Mouse (Mus musculus): ENCODE data around the gene Adora2b. TPM values are rescaled to one million over a fixed set of nuclear protein-coding genes. Genes with fewer than 3 reads are reported as not detected.
A peak's percentile ranks its signal among the peaks of the same experiment; 100 is the strongest.

Gene Adora2b
- 1.3 and 2.1 TPM in 2 replicates for polyA plus RNA-seq (2012; rRNA removed)

- Histone ChIP-seq H3K4me1 (ENCODE audit: control insufficient read depth, insufficient read depth, insufficient read length) (peaks cover 5% of the 10 kb centered on the region), H3K27me3 (ENCODE audit: control insufficient read depth, insufficient read depth, low read length) (peaks cover 8% of the 10 kb centered on the region), H3K27ac (ENCODE audit: insufficient read depth, low read length) (no peak within 1 kb of the TSS), H3K4me3 (ENCODE audit: extremely low read depth, insufficient read depth, insufficient read length) (peak within 1 kb of the TSS; percentile 51), H3K36me3 (ENCODE audit: control insufficient read depth, insufficient read depth, low read length) (no peaks in the 10 kb centered on the region)
- 1% methylated on average over 69 of the region's 69 CpGs for WGBS
- DNase-seq (ENCODE audit: low read depth in 1 of 2, low spot score in 2 of 2), result peak in 1 of 2 experiments; percentile 21
- no peak for TF ChIP-seq POLR2A (IDR thresholded peaks at IDR 0.05; ENCODE audit: low read depth, low read length)
- TF ChIP-seq CTCF (IDR thresholded peaks at IDR 0.05; ENCODE audit: extremely low read depth, insufficient read depth, insufficient read length, insufficient replicate concordance), result no peak
Measured at GRCm38 (mm10) chr11:62248401-62249244, at the start of gene Adora2b. TSS of gene Adora2b (plus strand) at chr11:62248984.

- TF ChIP-seq CTCF (IDR thresholded peaks at IDR 0.05; ENCODE audit: extremely low read depth, insufficient read depth, insufficient read length, insufficient replicate concordance), result no peak
- TF ChIP-seq POLR2A (IDR thresholded peaks at IDR 0.05; ENCODE audit: low read depth, low read length), result no peak
- H3K27me3 ChIP-seq (ENCODE audit: control insufficient read depth, insufficient read depth, low read length), result no peaks in the 10 kb centered on the region
Measured at GRCm38 (mm10) chr11:62200901-62201512, 47.8 kb upstream of the Adora2b start.

DNA sequence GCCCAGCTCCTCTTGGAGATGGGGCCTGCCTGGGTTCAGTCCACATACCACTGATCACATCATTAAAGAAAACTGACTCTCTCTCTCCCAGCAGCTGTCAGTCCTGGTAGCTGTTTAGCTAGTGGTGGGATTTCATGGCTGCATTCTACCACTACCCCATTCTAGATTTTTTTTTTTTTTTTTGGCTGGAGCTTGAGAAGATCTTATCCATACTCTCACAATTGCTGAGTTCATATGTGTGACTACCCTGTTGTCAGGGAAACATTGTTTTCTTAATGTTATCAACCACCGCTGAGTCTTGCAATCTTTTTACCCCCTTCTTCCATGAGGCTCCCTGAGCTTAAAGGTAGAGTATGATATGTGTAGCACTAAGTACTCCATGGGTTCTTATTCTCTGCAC lies 46.1 kb upstream of the Adora2b start:
- TF ChIP-seq CTCF (IDR thresholded peaks at IDR 0.05; ENCODE audit: extremely low read depth, insufficient read depth, insufficient read length, insufficient replicate concordance) (no peak), POLR2A (IDR thresholded peaks at IDR 0.05; ENCODE audit: low read depth, low read length) (no peak)
- 76% methylated on average over 1 of the region's 1 CpGs for WGBS

More at GRCm38 (mm10) chr11:62200901-62201512, 47.8 kb upstream of the Adora2b start:
- no peaks in the 10 kb centered on the region for H3K36me3 ChIP-seq (ENCODE audit: control insufficient read depth, insufficient read depth, low read length)
- WGBS, result 80% methylated on average over 5 of the region's 5 CpGs
- H3K4me3 ChIP-seq (ENCODE audit: extremely low read depth, insufficient read depth, insufficient read length), result no peak overlapping the region
- no peak overlapping the region for H3K27ac ChIP-seq (ENCODE audit: insufficient read depth, low read length)
- H3K4me1 ChIP-seq (ENCODE audit: control insufficient read depth, insufficient read depth, insufficient read length), result no peaks in the 10 kb centered on the region
- no peak for DNase-seq (ENCODE audit: low read depth in 1 of 2, low spot score in 2 of 2)

DNA sequence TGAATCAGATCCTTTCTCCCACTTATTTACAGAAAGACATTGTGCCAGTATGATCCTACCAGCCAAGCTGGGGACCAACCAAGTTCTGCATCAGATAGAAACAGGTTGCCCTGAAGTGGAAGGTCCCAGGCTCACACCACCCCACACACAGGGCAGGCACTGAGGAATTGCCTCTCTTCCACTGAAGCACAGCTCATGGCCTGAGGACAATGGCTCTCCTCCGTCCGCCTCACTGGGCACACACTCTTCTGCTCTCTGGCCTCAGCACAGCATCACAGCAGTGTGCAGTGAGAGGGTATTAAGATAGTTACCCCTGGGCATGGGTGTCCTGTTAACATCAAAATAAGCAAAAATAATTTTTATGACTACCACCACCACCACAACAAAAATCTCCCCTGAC lies 39.7 kb upstream of the Adora2b start:
- H3K27ac ChIP-seq (ENCODE audit: insufficient read depth, low read length), result no peak overlapping the region
- H3K4me3 ChIP-seq (ENCODE audit: extremely low read depth, insufficient read depth, insufficient read length), result no peak overlapping the region
- no peaks in the 10 kb centered on the region for H3K4me1 ChIP-seq (ENCODE audit: control insufficient read depth, insufficient read depth, insufficient read length)
- H3K27me3 ChIP-seq (ENCODE audit: control insufficient read depth, insufficient read depth, low read length), result no peaks in the 10 kb centered on the region
- 97% methylated on average over 2 of the region's 2 CpGs for WGBS
- TF ChIP-seq CTCF (IDR thresholded peaks at IDR 0.05; ENCODE audit: extremely low read depth, insufficient read depth, insufficient read length, insufficient replicate concordance) (no peak), POLR2A (IDR thresholded peaks at IDR 0.05; ENCODE audit: low read depth, low read length) (no peak)
- DNase-seq (ENCODE audit: low read depth in 1 of 2, low spot score in 2 of 2), result no peak
- H3K36me3 ChIP-seq (ENCODE audit: control insufficient read depth, insufficient read depth, low read length), result no peaks in the 10 kb centered on the region

More for the DNA sequence above, 46.1 kb upstream of the Adora2b start:
- H3K4me3 ChIP-seq (ENCODE audit: extremely low read depth, insufficient read depth, insufficient read length), result no peak overlapping the region
- H3K27ac ChIP-seq (ENCODE audit: insufficient read depth, low read length), result no peak overlapping the region
- H3K36me3 ChIP-seq (ENCODE audit: control insufficient read depth, insufficient read depth, low read length), result no peaks in the 10 kb centered on the region
- H3K27me3 ChIP-seq (ENCODE audit: control insufficient read depth, insufficient read depth, low read length), result no peaks in the 10 kb centered on the region
- DNase-seq (ENCODE audit: low read depth in 1 of 2, low spot score in 2 of 2), result no peak
- H3K4me1 ChIP-seq (ENCODE audit: control insufficient read depth, insufficient read depth, insufficient read length), result no peaks in the 10 kb centered on the region

- no peak for DNase-seq (ENCODE audit: low read depth in 1 of 2, low spot score in 2 of 2)
- H3K36me3 ChIP-seq (ENCODE audit: control insufficient read depth, insufficient read depth, low read length), result no peaks in the 10 kb centered on the region
- H3K4me3 ChIP-seq (ENCODE audit: extremely low read depth, insufficient read depth, insufficient read length), result no peak overlapping the region
- H3K27ac ChIP-seq (ENCODE audit: insufficient read depth, low read length), result no peak overlapping the region
- 85% methylated on average over 4 of the region's 4 CpGs for WGBS
- no peaks in the 10 kb centered on the region for H3K4me1 ChIP-seq (ENCODE audit: control insufficient read depth, insufficient read depth, insufficient read length)
- H3K27me3 ChIP-seq (ENCODE audit: control insufficient read depth, insufficient read depth, low read length), result no peaks in the 10 kb centered on the region
- TF ChIP-seq CTCF (IDR thresholded peaks at IDR 0.05; ENCODE audit: extremely low read depth, insufficient read depth, insufficient read length, insufficient replicate concordance) (no peak), POLR2A (IDR thresholded peaks at IDR 0.05; ENCODE audit: low read depth, low read length) (no peak)
Measured at GRCm38 (mm10) chr11:62209891-62210290, 38.9 kb upstream of the Adora2b start.

GRCm38 (mm10) chr11:62213384-62213989 lies 35.3 kb upstream of the Adora2b start:
- 92% methylated on average over 12 of the region's 12 CpGs for WGBS
- no peak overlapping the region for H3K27ac ChIP-seq (ENCODE audit: insufficient read depth, low read length)
- no peaks in the 10 kb centered on the region for H3K36me3 ChIP-seq (ENCODE audit: control insufficient read depth, insufficient read depth, low read length)
- DNase-seq (ENCODE audit: low read depth in 1 of 2, low spot score in 2 of 2), result no peak
- no peak overlapping the region for H3K4me3 ChIP-seq (ENCODE audit: extremely low read depth, insufficient read depth, insufficient read length)
- H3K4me1 ChIP-seq (ENCODE audit: control insufficient read depth, insufficient read depth, insufficient read length), result no peaks in the 10 kb centered on the region
- TF ChIP-seq POLR2A (IDR thresholded peaks at IDR 0.05; ENCODE audit: low read depth, low read length) (no peak), CTCF (IDR thresholded peaks at IDR 0.05; ENCODE audit: extremely low read depth, insufficient read depth, insufficient read length, insufficient replicate concordance) (no peak)
- no peaks in the 10 kb centered on the region for H3K27me3 ChIP-seq (ENCODE audit: control insufficient read depth, insufficient read depth, low read length)

Data from spleen, adult 2 months (tissue).